Mouse (Mus musculus): ENCODE measurements around the gene Idua. TPM values are rescaled to one million over a fixed set of nuclear protein-coding genes. Genes with fewer than 3 reads are reported as not detected.

The Idua gene
- polyA plus RNA-seq (2012; rRNA removed) = 14.1 and 15.8 TPM in 2 replicates

DNA sequence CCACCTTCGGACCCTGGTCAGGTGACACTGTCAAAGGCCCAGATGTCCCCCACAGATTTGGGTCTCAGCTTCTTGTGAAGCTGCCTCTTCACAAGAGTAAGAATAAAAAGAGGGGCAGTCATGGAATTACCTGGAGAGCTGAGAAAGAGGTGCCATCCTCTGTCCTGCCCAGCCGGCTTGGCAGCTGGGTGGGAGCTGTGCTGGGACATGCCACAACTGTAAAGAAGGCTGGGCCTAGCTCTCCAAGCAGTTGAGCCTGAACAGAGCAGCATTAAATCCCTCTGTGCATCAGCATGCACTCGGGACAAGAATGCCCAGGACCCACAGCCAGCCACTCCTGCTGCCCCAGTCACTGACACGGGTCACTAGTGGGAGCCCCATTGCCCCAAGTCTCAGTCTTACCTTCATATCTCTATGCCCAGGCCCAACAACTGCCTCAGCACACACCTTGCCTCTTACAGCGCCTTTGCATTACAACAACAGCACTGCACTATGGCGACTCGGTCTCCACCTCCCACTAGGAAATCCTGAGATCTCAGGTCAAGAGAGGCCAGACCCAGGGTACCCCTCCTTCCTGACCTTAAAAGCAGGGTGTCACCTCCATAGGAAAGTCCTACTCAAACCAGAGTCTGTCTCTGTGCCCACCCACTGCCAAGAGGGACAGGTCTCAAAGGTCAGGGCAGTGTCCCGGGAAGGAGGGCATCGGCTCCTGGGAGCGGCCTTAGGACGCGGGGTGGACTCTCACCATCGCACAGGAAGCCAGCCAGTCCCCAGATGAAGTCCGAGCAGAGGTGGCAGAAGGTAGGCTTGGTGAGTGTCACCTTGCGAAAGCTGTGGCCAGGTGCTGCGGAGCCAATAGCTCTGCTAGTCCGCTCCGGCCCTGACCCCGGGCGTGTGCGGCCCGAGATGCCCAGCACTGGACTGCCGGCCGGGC, at the start of gene Idua:
TSS of gene Idua (plus strand) at position 634 of the 934 bp plus-strand sequence.

DNA sequence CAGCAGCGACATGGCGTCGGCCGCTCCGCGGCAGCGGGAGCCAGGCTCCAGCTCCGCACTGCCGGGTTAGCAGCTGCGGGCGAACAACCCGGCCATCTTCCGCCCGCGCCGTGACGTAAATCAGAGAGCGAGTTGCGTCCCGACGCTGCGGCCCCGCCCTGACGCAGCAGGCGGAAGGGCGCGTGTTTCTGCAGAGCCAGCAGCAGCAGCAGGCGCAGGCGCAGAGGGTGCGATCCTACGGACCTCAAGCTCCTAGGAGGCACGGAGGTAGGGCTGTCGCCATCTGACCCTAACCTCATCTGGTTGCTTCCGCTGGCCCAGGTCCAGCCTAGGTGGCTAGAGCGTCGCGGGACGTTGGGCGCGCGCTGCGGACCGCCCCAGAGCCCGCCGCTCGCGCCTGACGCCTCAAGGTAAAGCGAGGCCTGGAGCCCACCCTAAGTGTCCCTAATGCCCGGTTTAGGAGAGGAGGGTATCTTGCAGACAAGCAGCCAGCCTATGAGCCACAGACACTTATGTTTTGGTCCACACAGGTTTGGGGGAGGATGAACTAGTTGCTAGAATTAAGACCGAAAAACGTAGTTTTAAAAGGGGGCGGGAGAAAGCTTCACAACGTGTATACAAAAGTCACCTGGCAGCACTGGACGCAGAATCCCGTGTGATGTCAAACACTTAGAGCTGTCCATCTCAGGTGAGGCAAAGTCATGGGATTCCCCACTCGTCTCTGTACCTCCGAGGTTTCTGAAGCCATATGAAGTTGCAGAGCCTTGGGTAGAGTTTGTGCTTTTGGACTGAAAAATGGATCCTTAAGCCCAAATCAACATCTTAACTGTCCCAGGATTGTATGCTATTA, 30.3 kb upstream of the Idua start, which contains the start of the genes Gak and Tmem175:
TSS of gene Gak (minus strand) at position 122 of the 850 bp plus-strand sequence.
TSS of gene Tmem175 (plus strand) at position 137 of the 850 bp plus-strand sequence.

DNA sequence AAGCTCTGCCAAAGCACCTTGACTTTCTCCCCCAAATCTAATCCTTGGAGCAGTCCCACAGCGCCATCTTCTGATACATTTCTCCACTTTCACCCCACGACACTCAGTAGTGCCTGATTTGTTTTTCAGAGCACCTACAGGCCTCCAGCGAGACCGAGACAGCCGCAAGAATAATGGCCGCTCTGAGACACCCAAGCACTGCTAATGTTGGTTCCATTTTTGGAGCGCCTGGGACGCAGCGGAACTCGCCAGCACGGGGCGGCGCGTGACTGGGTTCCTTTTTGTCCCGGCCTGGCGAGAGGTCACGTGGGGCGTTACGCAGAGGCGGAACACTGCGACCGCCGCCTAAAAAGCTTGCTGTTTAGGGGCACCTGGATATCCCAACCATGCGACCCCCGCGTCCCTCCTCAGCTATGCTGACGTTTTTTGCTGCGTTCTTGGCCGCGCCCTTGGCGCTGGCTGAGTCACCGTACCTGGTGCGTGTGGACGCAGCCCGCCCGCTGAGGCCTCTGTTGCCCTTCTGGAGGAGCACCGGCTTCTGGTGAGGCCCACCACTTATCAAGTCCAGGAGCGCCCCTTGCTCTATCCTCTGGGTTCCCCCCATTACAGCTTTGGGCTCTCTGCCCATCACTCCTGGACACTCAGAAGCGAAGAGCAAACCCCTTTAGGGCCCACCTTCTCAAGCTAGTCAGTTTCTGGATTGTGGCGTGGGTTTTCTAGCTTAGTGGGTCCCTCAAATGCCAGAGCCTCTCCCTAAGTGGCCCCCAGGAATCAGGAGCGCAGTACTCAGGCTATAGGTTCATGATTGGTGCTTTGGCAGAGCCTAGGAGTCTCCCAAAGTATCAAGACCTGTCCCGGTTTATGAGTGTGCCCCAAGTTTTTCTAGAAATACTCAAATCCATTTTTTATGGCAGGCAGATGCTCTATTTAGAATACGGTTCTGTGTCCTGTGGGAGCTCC, 9.1 kb downstream of the Idua start, which contains the start of gene Dgkq:
TSS of gene Dgkq (minus strand) at position 696 of the 960 bp plus-strand sequence.

DNA sequence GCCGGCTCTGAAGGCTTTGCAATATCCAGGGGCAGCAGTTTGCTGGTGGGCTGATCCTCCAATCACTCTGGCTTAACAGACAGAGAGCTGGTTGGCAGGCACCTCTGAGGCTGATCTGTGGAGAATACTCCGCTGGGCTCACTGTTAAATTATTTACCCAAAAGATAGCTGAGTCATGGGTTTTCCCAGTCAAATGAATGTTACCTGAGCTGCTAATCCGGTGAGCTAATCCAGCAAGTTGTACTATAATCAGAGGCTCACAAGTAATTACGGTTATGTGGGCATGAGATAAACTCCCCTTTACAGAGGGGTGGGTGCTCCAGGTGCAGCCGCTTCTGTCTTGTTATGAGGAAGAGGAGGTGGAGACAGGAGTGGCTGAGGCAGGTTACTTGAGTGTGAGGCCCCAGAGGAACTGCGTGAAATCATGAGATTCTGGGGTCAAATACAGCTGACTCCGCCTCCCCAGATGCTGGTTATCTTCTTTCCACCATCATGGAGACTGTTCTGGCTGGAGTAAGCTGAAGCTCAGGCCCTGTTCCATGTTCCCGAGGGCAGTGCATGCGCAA, 15.2 kb downstream of the Idua start, which contains the start of gene Slc26a1:
TSS of gene Slc26a1 (minus strand) at position 319 of the 566 bp plus-strand sequence.

DNA sequence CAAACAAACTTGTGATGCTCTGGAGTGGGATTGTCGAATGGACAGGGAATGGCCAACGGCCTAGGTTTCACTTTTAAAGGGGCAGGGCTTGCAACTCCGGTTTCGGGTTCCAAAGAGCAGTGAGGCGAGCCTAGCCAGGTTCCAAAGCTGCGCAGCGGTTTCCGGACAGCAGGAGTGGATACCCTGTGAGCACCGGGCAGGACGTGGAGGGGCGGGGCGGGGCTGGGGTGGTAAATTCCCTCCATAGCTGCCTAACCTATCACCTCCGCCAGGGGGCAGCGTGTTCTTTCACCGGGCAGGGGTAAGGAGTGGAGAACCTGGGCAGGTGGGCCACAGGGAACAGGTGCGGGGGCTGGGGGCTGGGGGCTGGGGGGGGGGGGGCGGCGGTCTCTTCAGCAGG, 32.1 kb downstream of the Idua start, which contains the start of gene Fgfrl1:
TSS of gene Fgfrl1 (plus strand) at position 112 of the 400 bp plus-strand sequence.

Other genes starting within 250 kb of the Idua start
- 186 and 220 TPM in 2 replicates for gene Atp5k, start 225.9 kb upstream of the Idua start, polyA plus RNA-seq (2012; rRNA removed)
- 0.52 and 0.94 TPM in 2 replicates for gene Mfsd7a, start 211.4 kb upstream of the Idua start, polyA plus RNA-seq (2012; rRNA removed)
- 32.4 and 33.7 TPM in 2 replicates for gene Pcgf3, start 199.1 kb upstream of the Idua start, polyA plus RNA-seq (2012; rRNA removed)
- gene Cplx1, start 110.3 kb upstream of the Idua start, polyA plus RNA-seq (2012; rRNA removed) = 22.0 and 24.0 TPM in 2 replicates
- gene Gak, start 30.6 kb upstream of the Idua start, polyA plus RNA-seq (2012; rRNA removed) = 63.3 and 66.9 TPM in 2 replicates
- gene Tmem175, start 30.6 kb upstream of the Idua start, polyA plus RNA-seq (2012; rRNA removed) = 32.3 and 32.4 TPM in 2 replicates
- 64.9 and 65.8 TPM in 2 replicates for gene Dgkq, start 9.3 kb downstream of the Idua start, polyA plus RNA-seq (2012; rRNA removed)
- 2.5 and 2.6 TPM in 2 replicates for gene Slc26a1, start 15.2 kb downstream of the Idua start, polyA plus RNA-seq (2012; rRNA removed)
- gene Fgfrl1, start 32.1 kb downstream of the Idua start, polyA plus RNA-seq (2012; rRNA removed) = 21.4 and 38.4 TPM in 2 replicates
- 0.08 TPM in 1 of 2 replicates, not detected in the other for gene Rnf212, start 114.7 kb downstream of the Idua start, polyA plus RNA-seq (2012; rRNA removed)
- gene Tmed11, start 135.0 kb downstream of the Idua start, polyA plus RNA-seq (2012; rRNA removed) = not detected in 2 replicates
- not detected in 2 replicates for gene Vmn2r8, start 148.5 kb downstream of the Idua start, polyA plus RNA-seq (2012; rRNA removed)
- gene Vmn2r9, start 192.3 kb downstream of the Idua start, polyA plus RNA-seq (2012; rRNA removed) = not detected in 2 replicates